Mouse (Mus musculus) neural tube, embryonic 15.5 days (tissue): Measurements from ENCODE around the gene Mast4. TPM values are rescaled to one million over a fixed set of nuclear protein-coding genes. Genes with fewer than 3 reads are reported as not detected.

Source experiments
- ATAC-seq: fragments of 200-750 bp; cut with Nextera tagmentation; 2 replicates; pipeline ENCODE4 v1.8.0; 2017; ENCODE audit warnings: mild to moderate bottlenecking, moderate TSS enrichment, moderate library complexity; ENCODE audit not compliant: low FRiP score
- H3K27ac ChIP-seq: fragments of 300-500 bp; sonication (generic); replicated peaks from 2 replicates; pipeline ENCODE4 v1.5.1; 2015; ENCODE audit warnings: mild to moderate bottlenecking, inconsistent platforms
- H3K27me3 ChIP-seq: fragments of 300-500 bp; sonication (generic); replicated peaks from 2 replicates; pipeline ENCODE4 v1.6.1; 2015; ENCODE audit warnings: inconsistent platforms
- H3K36me3 ChIP-seq: fragments of 300-500 bp; sonication (generic); 2 replicates; pipeline ENCODE4 v1.6.1; 2015; ENCODE audit warnings: inconsistent platforms
- H3K4me1 ChIP-seq: fragments of 300-500 bp; sonication (generic); 2 replicates; pipeline ENCODE4 v1.6.1; 2015; ENCODE audit warnings: inconsistent platforms
- H3K4me2 ChIP-seq: fragments of 300-500 bp; sonication (generic); 2 replicates; pipeline ENCODE4 v1.6.1; 2015; ENCODE audit warnings: inconsistent platforms, mild to moderate bottlenecking, moderate library complexity
- H3K4me3 ChIP-seq: fragments of 300-500 bp; sonication (generic); replicated peaks from 2 replicates; pipeline ENCODE4 v1.5.1; 2015; ENCODE audit warnings: mild to moderate bottlenecking, inconsistent platforms
- H3K9ac ChIP-seq: fragments of 300-500 bp; sonication (generic); replicated peaks from 2 replicates; pipeline ENCODE4 v1.6.1; 2015; ENCODE audit warnings: mild to moderate bottlenecking, inconsistent platforms
- H3K9me3 ChIP-seq: fragments of 300-500 bp; sonication (generic); replicated peaks from 2 replicates; pipeline ENCODE4 v1.6.1; 2016; ENCODE audit warnings: inconsistent platforms
- WGBS: fragments of 180-500 bp; shearing (Covaris S2); methylation state at CpG from one replicate; pipeline ENCODE4 v1.1.7; 2015; ENCODE audit warnings: mixed read lengths; 5-methylcytosine and 5-hydroxymethylcytosine counted together
- polyA plus RNA-seq: library from polyadenylated mRNA; unstranded; fragments of >200 nt; fragmentation: Nextera tagmentation; extraction: Ambion mirVana; gene quantifications from 2 replicates; pipeline ENCODE4 v1.2.1, GENCODE M21; 2015

Mast4 gene
- polyA plus RNA-seq, 1 experiment from 2014 or later, result 24.7 TPM

DNA sequence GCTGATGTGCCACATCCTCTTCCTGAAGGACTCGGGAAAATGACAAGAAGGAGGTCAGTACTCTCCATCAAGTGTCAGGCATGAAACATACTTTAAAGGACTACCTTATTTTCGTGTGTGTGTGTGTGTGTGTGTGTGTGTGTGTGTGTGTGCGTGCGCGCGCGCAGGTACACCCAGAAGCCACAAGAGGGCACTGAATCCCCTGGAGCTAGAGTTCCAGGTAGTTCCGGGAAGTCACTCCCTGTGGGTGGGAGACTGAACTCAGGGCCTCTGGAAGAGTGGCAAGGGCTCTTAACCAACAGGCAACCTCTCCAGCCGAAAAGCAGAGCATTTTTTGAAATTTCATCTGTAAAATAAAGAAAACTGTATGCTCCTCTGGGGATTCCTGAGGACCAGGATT is 152.5 kb downstream of the Mast4 start:
- Histone ChIP-seq H3K4me2 (no peak overlapping the region), H3K9ac (no peak overlapping the region), H3K4me1 (no peaks in the 10 kb centered on the region), H3K36me3 (no peaks in the 10 kb centered on the region), H3K27ac (no peak overlapping the region), H3K4me3 (no peak overlapping the region), H3K27me3 (no peaks in the 10 kb centered on the region), H3K9me3 (no peaks in the 10 kb centered on the region)
- 96% methylated on average over 9 of the region's 9 CpGs for WGBS
- ATAC-seq, result no peak

DNA sequence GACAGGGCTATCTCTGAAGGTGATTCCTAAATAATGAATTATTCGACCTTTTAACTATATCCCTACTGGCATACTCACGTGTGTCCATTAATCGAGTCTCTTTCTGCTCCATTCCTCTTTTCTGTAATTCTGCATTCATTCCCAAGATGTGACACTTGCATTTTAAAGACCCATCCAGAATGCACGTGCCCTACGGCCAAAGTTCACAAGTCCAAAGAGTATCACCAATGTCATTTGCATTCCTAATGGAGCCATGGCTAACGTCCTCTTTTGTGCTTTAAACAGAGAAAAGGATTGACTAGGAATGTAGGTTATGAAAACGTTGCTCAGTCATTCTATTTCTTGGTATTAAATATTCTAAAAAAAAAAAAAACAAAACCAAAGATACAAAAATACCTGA is 157.4 kb downstream of the Mast4 start:
- no peaks in the 10 kb centered on the region for H3K36me3 ChIP-seq
- no peaks in the 10 kb centered on the region for H3K27me3 ChIP-seq
- no peak overlapping the region for H3K4me3 ChIP-seq
- H3K9ac ChIP-seq, result no peak overlapping the region
- H3K9me3 ChIP-seq, result no peaks in the 10 kb centered on the region
- H3K27ac ChIP-seq, result no peak overlapping the region
- H3K4me1 ChIP-seq, result peaks cover 7% of the 10 kb centered on the region; the same call in 1 of the 2 replicates
- no peak overlapping the region for H3K4me2 ChIP-seq
- no peak for ATAC-seq
- 26% methylated on average over 7 of the region's 7 CpGs for WGBS

DNA sequence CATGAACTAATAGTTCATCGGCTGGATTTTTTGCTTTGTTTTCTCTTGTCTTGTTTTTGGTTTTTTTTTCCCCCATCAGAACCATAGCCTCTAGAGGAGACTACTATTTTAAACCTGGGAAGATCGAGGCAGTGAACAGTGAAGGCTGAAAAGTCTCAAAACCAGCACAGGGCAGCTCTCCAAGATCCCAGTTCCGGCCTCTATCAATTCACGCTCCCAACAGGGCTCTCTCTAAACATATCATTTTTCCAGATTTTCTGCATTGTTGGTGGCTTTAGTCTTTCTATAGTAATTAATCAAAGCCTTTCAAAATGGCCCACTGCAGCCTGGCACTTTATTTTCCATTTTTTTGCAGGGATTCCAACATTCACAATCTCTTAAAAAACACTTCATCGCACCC is 159.9 kb downstream of the Mast4 start:
- H3K4me3 ChIP-seq, result no peak overlapping the region
- no peak for ATAC-seq
- H3K27me3 ChIP-seq, result no peaks in the 10 kb centered on the region
- no peak overlapping the region for H3K9ac ChIP-seq
- no peaks in the 10 kb centered on the region for H3K36me3 ChIP-seq
- no peaks in the 10 kb centered on the region for H3K9me3 ChIP-seq
- no peak overlapping the region for H3K4me2 ChIP-seq
- peaks cover 7% of the 10 kb centered on the region; the same call in 1 of the 2 replicates for H3K4me1 ChIP-seq
- no peak overlapping the region for H3K27ac ChIP-seq
- WGBS, result 73% methylated on average over 5 of the region's 5 CpGs

DNA sequence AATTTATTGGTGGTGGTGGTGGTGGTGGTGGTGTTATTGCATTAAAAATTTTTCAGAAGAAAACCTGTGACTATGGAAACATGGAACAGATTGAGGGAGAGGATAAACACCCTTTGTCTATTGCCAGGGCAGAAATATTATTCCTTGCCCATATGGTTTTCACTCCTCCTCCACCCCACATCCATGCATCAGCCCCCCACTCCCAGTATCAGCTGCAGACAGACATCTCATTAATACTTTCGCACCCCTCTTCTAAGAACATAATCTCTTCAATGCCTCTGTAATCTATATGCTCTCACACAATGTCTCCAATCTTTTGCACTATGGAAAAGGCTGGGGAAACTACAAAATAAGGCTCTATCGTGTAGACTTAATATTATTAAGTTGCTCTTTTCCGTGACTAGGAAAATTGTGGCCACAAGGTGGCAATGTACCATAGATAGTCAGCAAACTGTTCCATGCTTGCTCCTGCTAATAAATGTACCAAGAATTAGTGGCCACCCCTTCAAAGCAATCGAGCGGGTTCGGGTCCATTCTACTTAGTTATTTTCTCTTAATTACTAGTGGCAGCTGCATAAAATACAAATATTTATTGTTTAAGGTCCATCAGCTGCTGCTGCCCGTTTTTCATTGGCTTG is 160.6 kb downstream of the Mast4 start:
- ATAC-seq, result peak; percentile 65; the same call in 1 of the 2 replicates
- no peaks in the 10 kb centered on the region for H3K36me3 ChIP-seq
- H3K9ac ChIP-seq, result no peak overlapping the region
- no peaks in the 10 kb centered on the region for H3K9me3 ChIP-seq
- H3K4me1 ChIP-seq, result peaks cover 7% of the 10 kb centered on the region; the same call in 1 of the 2 replicates
- whole genome bisulfite sequencing, result 19% methylated on average over 7 of the region's 7 CpGs
- no peak overlapping the region for H3K4me3 ChIP-seq
- H3K4me2 ChIP-seq, result peak overlapping the region; percentile 43
- H3K27ac ChIP-seq, result no peak overlapping the region
- H3K27me3 ChIP-seq, result no peaks in the 10 kb centered on the region

DNA sequence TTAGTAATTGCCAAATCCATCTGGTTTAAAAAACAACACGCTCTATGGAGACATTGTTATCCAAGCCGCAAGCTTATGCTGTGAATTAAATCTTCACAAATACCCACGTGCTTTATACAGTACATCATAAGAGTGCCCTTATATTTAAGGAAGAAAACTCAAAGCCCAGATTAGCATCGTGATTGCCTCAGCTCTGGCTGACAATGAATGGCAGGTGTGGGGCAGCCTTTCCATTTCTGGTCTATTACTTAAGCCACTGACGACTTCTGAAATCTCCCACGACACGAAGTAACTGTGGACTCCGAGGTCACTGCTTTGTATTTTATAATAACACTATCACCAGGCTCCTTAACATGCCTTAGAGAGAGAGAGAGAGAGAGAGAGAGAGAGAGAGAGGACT is 182.4 kb downstream of the Mast4 start:
- Histone ChIP-seq H3K4me2 (no peak overlapping the region), H3K27me3 (no peaks in the 10 kb centered on the region), H3K4me1 (no peaks in the 10 kb centered on the region), H3K9me3 (no peaks in the 10 kb centered on the region), H3K36me3 (no peaks in the 10 kb centered on the region), H3K27ac (no peak overlapping the region), H3K4me3 (no peak overlapping the region), H3K9ac (no peak overlapping the region)
- 91% methylated on average over 8 of the region's 8 CpGs for WGBS
- no peak for ATAC-seq

DNA sequence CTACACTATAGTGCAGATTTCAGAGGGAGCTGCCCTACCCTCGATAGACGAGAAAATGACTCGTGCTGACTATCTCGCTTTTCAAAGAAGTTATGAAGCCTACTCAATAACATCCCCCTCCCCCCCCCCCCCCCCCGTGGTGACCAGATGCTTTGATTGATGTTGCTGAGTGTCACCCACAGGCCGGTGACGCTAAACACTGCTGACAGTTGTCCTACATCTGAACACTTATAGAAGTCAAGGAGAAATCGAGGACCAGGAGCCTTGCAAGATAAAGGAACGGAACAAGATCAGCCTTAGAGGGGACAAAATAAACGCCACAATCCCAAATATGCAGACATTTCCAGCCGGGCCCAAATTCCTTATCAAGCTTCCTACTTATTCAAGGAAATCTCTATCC is 183.1 kb downstream of the Mast4 start:
- H3K27ac ChIP-seq, result no peak overlapping the region
- no peak overlapping the region for H3K9ac ChIP-seq
- no peaks in the 10 kb centered on the region for H3K4me1 ChIP-seq
- no peak for ATAC-seq
- H3K36me3 ChIP-seq, result no peaks in the 10 kb centered on the region
- no peaks in the 10 kb centered on the region for H3K27me3 ChIP-seq
- WGBS, result 44% methylated on average over 11 of the region's 11 CpGs
- no peaks in the 10 kb centered on the region for H3K9me3 ChIP-seq
- H3K4me2 ChIP-seq, result no peak overlapping the region
- H3K4me3 ChIP-seq, result no peak overlapping the region

DNA sequence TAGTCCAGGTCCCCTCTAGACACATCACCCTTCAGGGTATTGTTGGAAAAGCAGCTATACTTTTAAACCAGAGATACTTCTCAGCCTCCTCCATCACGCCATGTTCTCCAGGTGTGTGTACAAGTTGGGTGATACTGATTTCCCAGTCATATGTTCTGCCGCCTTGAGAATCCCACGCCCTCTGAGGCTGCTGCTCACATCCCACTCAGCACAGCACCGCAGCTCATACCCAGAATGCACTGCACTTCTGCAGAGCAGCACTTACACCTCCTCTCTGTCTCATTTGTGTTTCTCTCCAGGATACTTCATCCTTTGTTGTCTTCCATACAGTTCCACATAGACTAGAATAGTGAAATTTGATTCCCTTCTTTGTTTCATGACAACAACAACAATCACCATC is 183.6 kb downstream of the Mast4 start:
- no peak overlapping the region for H3K4me3 ChIP-seq
- no peak for ATAC-seq
- no peak overlapping the region for H3K27ac ChIP-seq
- no peaks in the 10 kb centered on the region for H3K9me3 ChIP-seq
- 62% methylated on average over 4 of the region's 4 CpGs for WGBS
- no peak overlapping the region for H3K4me2 ChIP-seq
- H3K9ac ChIP-seq, result no peak overlapping the region
- no peaks in the 10 kb centered on the region; the same call in 1 of the 2 replicates for H3K4me1 ChIP-seq
- no peaks in the 10 kb centered on the region for H3K36me3 ChIP-seq
- no peaks in the 10 kb centered on the region for H3K27me3 ChIP-seq

DNA sequence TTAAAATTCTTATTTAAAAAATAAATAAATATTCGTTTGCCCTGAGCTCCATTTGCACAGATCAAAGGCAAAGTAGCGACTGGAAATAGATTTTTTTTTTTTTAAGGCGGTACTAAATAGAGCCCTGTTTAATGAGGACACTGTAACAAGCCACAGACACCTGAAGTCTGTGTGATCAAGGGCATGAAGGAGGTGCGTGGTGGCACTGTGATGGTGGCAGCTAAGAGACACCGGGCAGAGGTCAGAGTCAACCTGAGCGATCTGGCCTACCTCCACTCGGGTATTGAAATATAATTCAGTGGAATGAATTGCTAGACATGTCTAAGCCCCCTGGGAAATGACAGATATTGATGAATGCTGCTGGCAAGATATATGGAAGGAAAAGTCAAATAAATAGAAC is 184.9 kb downstream of the Mast4 start:
- no peak overlapping the region for H3K4me2 ChIP-seq
- no peaks in the 10 kb centered on the region for H3K9me3 ChIP-seq
- no peak overlapping the region for H3K27ac ChIP-seq
- no peaks in the 10 kb centered on the region; the same call in 1 of the 2 replicates for H3K4me1 ChIP-seq
- no peaks in the 10 kb centered on the region for H3K27me3 ChIP-seq
- no peak overlapping the region for H3K4me3 ChIP-seq
- H3K36me3 ChIP-seq, result no peaks in the 10 kb centered on the region
- no peak overlapping the region for H3K9ac ChIP-seq
- ATAC-seq, result no peak
- WGBS, result 82% methylated on average over 7 of the region's 7 CpGs

DNA sequence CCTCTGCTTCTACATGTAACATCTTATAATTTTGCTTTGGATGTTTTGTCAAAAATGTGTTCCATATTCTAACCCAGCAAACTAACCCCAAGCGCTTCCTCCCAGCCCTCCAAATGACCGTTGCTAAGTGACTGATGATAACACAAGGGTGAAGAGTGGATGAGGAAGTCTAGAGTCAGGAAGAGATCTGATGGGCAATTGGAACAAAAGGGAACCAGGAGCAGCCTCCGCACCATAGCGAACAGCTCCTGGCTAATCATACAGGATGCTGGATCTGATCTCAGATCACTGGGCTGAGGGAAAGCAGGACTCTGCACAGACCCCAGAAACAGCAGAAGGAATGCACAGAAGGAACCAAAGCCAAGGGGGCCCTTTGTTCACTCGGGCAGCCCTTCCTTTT is 190.0 kb downstream of the Mast4 start:
- no peak overlapping the region for H3K4me2 ChIP-seq
- H3K27ac ChIP-seq, result no peak overlapping the region
- no peaks in the 10 kb centered on the region for H3K9me3 ChIP-seq
- no peaks in the 10 kb centered on the region for H3K27me3 ChIP-seq
- H3K4me1 ChIP-seq, result no peaks in the 10 kb centered on the region; the same call in 1 of the 2 replicates
- no peak overlapping the region for H3K4me3 ChIP-seq
- no peak overlapping the region for H3K9ac ChIP-seq
- no peak for ATAC-seq
- no peaks in the 10 kb centered on the region for H3K36me3 ChIP-seq
- 68% methylated on average over 5 of the region's 5 CpGs for WGBS

DNA sequence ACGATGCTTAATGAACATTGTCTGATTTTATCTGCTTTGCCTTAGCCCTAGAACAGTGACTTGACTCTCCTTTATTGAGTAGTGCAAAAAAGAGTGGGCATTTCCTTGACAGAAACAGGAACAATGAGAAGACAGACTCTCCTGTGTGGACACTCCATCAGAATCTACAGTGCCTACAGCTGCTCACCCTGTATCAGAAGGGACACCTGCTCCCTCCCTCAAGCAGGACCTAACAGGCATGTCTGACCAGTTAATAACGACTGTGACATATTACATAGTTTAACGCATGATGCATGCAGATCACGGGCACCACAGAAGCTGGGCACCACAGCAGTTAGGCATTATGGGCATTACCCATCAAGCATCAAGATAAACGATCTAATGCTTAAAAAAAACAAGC is 193.0 kb downstream of the Mast4 start:
- Histone ChIP-seq H3K9ac (no peak overlapping the region), H3K4me2 (no peak overlapping the region), H3K4me1 (no peaks in the 10 kb centered on the region; the same call in 1 of the 2 replicates), H3K27me3 (no peaks in the 10 kb centered on the region), H3K4me3 (no peak overlapping the region), H3K27ac (no peak overlapping the region), H3K9me3 (no peaks in the 10 kb centered on the region), H3K36me3 (no peaks in the 10 kb centered on the region)
- no peak for ATAC-seq
- WGBS, result 58% methylated on average over 5 of the region's 5 CpGs

DNA sequence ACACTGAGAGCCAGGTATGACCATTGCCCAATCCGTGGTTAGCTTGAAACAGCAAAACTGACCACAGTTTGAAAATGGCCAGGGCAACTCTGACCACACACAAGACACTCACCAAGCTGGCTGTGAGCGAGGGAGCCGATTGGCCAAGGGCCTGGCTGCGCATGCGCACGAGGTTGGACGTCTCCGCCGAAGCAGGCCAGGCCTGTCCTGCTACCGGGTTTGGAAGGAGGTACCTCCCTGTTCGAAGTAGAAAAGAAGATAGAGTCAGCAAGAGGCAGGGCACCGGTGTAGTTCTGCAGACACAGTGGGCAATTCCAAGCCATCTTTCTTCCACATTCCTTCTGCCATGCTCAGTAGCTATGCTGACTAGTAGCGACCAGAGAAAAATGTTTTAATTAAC is 194.2 kb downstream of the Mast4 start:
- no peak for ATAC-seq
- H3K27ac ChIP-seq, result no peak overlapping the region
- no peak overlapping the region for H3K9ac ChIP-seq
- peaks cover 8% of the 10 kb centered on the region for H3K4me1 ChIP-seq
- H3K4me2 ChIP-seq, result no peak overlapping the region
- whole genome bisulfite sequencing, result 88% methylated on average over 13 of the region's 13 CpGs
- no peaks in the 10 kb centered on the region for H3K36me3 ChIP-seq
- no peak overlapping the region for H3K4me3 ChIP-seq
- no peaks in the 10 kb centered on the region for H3K27me3 ChIP-seq
- no peaks in the 10 kb centered on the region for H3K9me3 ChIP-seq

DNA sequence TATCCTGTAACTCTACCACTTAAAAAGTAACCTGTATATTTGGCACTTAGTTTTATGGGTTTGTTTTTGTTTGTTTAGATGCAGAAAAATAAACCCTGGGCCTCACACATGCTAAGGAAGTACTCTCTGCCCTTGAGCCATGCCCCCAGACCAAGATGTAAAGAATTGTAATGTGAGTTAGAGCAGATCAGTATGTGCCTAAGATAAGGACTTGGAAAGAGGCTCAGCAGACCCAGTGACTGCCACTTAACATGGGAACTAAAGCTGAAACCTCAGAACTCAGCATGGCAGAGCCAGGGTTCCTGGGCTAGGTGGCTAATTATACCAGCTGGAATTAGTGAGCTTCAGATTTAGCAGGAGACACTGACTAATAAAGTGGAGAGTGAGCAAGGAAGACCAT is 196.0 kb downstream of the Mast4 start:
- H3K27me3 ChIP-seq, result no peaks in the 10 kb centered on the region
- no peak for ATAC-seq
- peaks cover 9% of the 10 kb centered on the region for H3K4me1 ChIP-seq

More for the DNA sequence above, 196.0 kb downstream of the Mast4 start:
- H3K4me3 ChIP-seq, result no peak overlapping the region
- no peak overlapping the region for H3K27ac ChIP-seq
- H3K9ac ChIP-seq, result no peak overlapping the region
- H3K4me2 ChIP-seq, result no peak overlapping the region
- no peaks in the 10 kb centered on the region for H3K9me3 ChIP-seq
- no peaks in the 10 kb centered on the region for H3K36me3 ChIP-seq
